Mouse (Mus musculus) MEL (cell line): ENCODE measurements around the gene Slc25a21.

Source experiments
- CTCF ChIP-seq, 3 experiments: IDR thresholded peaks in 2 of 3; conservative IDR thresholded peaks in 1 of 3; 2 replicates each; pipeline ENCODE4 v1.5.1; 2011 to 2012; ENCODE audit warnings: low read length in 3 of 3, low read depth in 2 of 3, mild to moderate bottlenecking in 2 of 3, improper control_type of control experiment in 1 of 3, inconsistent platforms in 1 of 3, mixed read lengths in 1 of 3, moderate library complexity in 1 of 3; ENCODE audit not compliant: control insufficient read depth in 1 of 3, insufficient read depth in 1 of 3, poor library complexity in 1 of 3, severe bottlenecking in 1 of 3
- E2F4 ChIP-seq: IDR thresholded peaks from 2 replicates; pipeline ENCODE4 v1.6.1; 2011; ENCODE audit warnings: low read depth, low read length, improper control_type of control experiment, borderline replicate concordance
- EP300 ChIP-seq, 2 experiments: IDR thresholded peaks; 2 replicates each; pipeline ENCODE4 v1.6.1; 2011; ENCODE audit warnings: improper control_type of control experiment in 2 of 2, low read length in 2 of 2, low read depth in 1 of 2, mild to moderate bottlenecking in 1 of 2
- KAT2A ChIP-seq: conservative IDR thresholded peaks from 2 replicates; pipeline ENCODE4 v1.6.1; 2012; ENCODE audit warnings: low read depth, low read length, improper control_type of control experiment, inconsistent platforms
- MAFK ChIP-seq: IDR thresholded peaks from 2 replicates; pipeline ENCODE4 v1.6.1; 2011; ENCODE audit warnings: low read depth, mild to moderate bottlenecking, low read length, improper control_type of control experiment, borderline replicate concordance
- TCF12 ChIP-seq: IDR thresholded peaks from 2 replicates; pipeline ENCODE4 v1.6.1; 2014; ENCODE audit warnings: low read depth, mild to moderate bottlenecking, inconsistent platforms, low read length, improper control_type of control experiment, moderate library complexity
- ZC3H11A ChIP-seq: IDR thresholded peaks from 2 replicates; pipeline ENCODE4 v1.6.1; 2012; ENCODE audit warnings: low read depth, mild to moderate bottlenecking, inconsistent platforms, low read length, improper control_type of control experiment

DNA sequence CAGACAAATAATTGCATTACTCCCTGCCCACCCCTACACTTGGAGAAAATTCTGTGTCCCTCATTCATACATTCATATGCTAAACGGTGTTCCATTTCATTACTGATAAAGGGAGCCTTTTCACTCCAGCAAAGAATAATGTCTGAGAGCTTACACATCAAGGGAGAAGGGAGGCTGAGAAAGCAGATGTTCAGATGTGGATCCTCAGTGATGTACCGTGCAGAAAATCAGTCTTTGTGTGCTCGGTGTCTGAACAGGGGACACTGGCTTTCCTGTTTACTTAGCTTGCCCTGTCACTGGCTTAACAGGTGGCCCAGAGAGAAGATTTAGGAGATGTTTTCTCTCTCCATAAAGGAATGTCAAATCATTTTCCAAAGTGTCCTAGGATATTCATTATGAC, 112.8 kb downstream of the Slc25a21 start:
- TF ChIP-seq MAFK (no peak), KAT2A (no peak), CTCF (IDR thresholded peaks at IDR 0.05 in 2 of 3, conservative IDR thresholded peaks at IDR 0.05 in 1 of 3; ENCODE audit: control insufficient read depth in 1 of 3, insufficient read depth in 1 of 3, low read depth in 2 of 3, low read length in 3 of 3, poor library complexity in 1 of 3, severe bottlenecking in 1 of 3) (no peak), E2F4 (no peak), EP300 (IDR thresholded peaks at IDR 0.05; ENCODE audit: low read depth in 1 of 2, low read length in 2 of 2) (no peak), ZC3H11A (no peak), TCF12 (no peak)
